Mouse (Mus musculus) G1E (cell line): ENCODE results near the gene Olfr780. TPM values are rescaled to one million over a fixed set of nuclear protein-coding genes. Genes with fewer than 3 reads are reported as not detected.

Experiments
- ATAC-seq: 2 replicates; pipeline ENCODE4 v1.8.0; 2016; ENCODE audit warnings: mild to moderate bottlenecking; ENCODE audit not compliant: insufficient number of reproducible peaks, poor library complexity, low FRiP score, severe bottlenecking; ENCODE audit errors: extremely low read depth
- DNase-seq: peaks from one replicate; pipeline ENCODE4 v3.0.0; 2012; ENCODE audit warnings: low spot score
- H3K27me3 ChIP-seq: 2 replicates; pipeline ENCODE4 v1.6.1; 2012; ENCODE audit warnings: mild to moderate bottlenecking, low read length, inconsistent platforms; ENCODE audit not compliant: insufficient read depth
- H3K36me3 ChIP-seq: replicated peaks from 2 replicates; pipeline ENCODE3; 2012; ENCODE audit warnings: mild to moderate bottlenecking, inconsistent platforms
- H3K4me1 ChIP-seq: 2 replicates; pipeline ENCODE4 v1.6.1; 2012; ENCODE audit warnings: low read depth, low read length, inconsistent platforms, mixed read lengths; ENCODE audit not compliant: insufficient read depth
- H3K4me3 ChIP-seq: 2 replicates; pipeline ENCODE4 v1.5.1; 2012; ENCODE audit warnings: low read depth, mild to moderate bottlenecking, inconsistent platforms, low read length, moderate library complexity, mixed read lengths
- H3K9me3 ChIP-seq: replicated peaks from 2 replicates; pipeline ENCODE4 v1.6.1; 2012; ENCODE audit warnings: inconsistent platforms
- CTCF ChIP-seq: IDR thresholded peaks from 2 replicates; pipeline ENCODE4 v1.5.1; 2012; ENCODE audit warnings: low read depth, low read length, inconsistent platforms, mixed read lengths
- GATA1 ChIP-seq: IDR thresholded peaks from 2 replicates; pipeline ENCODE4 v1.6.1; 2012; ENCODE audit warnings: borderline replicate concordance, low read length, inconsistent platforms, mixed read lengths
- GATA2 ChIP-seq: IDR thresholded peaks from 2 replicates; pipeline ENCODE4 v1.6.1; 2012; ENCODE audit warnings: low read depth, low read length, inconsistent platforms, borderline replicate concordance
- POLR2AphosphoS5 ChIP-seq: IDR thresholded peaks from 2 replicates; pipeline ENCODE4 v1.6.1; 2012; ENCODE audit warnings: low read depth, low read length, inconsistent platforms; ENCODE audit not compliant: insufficient replicate concordance
- TAL1 ChIP-seq: conservative IDR thresholded peaks from 2 replicates; pipeline ENCODE4 v1.6.1; 2012; ENCODE audit warnings: low read depth, low read length, inconsistent platforms, mixed read lengths
- polyA plus RNA-seq: library from polyadenylated mRNA; stranded (reverse); fragments of >175 nt; gene quantifications from 2 replicates; pipeline ENCODE4 v1.2.3, GENCODE M21; 2012
- total RNA-seq, 2 experiments: library from RNA; stranded (forward) in 1 of 2; stranded (reverse) in 1 of 2; fragments of 200-1000 nt in 1 of 2; fragments of >200 nt in 1 of 2; fragmentation: Nextera tagmentation in 1 of 2; gene quantifications; 2 replicates each; pipeline ENCODE4 v1.2.3; 2014 to 2017

Gene Olfr780
- total and polyA plus RNA-seq, 3 experiments = 0.33 TPM; not detected in 2

GRCm38 (mm10) chr10:129357307-129357706 is 39.4 kb downstream of the Olfr780 start:
- no peak overlapping the region for H3K4me3 ChIP-seq
- H3K36me3 ChIP-seq = no peaks in the 10 kb centered on the region
- no peaks in the 10 kb centered on the region for H3K4me1 ChIP-seq
- H3K27me3 ChIP-seq = no peaks in the 10 kb centered on the region
- no peaks in the 10 kb centered on the region for H3K9me3 ChIP-seq
- DNase-seq (no peak), ATAC-seq (no peak)
- TF ChIP-seq POLR2AphosphoS5 (no peak), CTCF (no peak), GATA1 (no peak), GATA2 (no peak), TAL1 (no peak)

Other genes starting within 250 kb of the Olfr780 start
Only the 20 nearest of the 24 such genes appear.
- gene Olfr768, start 218.7 kb upstream of the Olfr780 start, total RNA-seq (2014; fragmentation: Nextera tagmentation) = not detected in 2 replicates
- 0.05 and 0.12 TPM in 2 replicates for gene Olfr768, start 218.7 kb upstream of the Olfr780 start, total RNA-seq (2017)
- not detected in 2 replicates for gene Olfr768, start 218.7 kb upstream of the Olfr780 start, polyA plus RNA-seq
- gene Olfr769, start 200.3 kb upstream of the Olfr780 start, total RNA-seq (2014; fragmentation: Nextera tagmentation) = not detected in 2 replicates
- gene Olfr769, start 200.3 kb upstream of the Olfr780 start, total RNA-seq (2017) = 0.06 TPM in 1 of 2 replicates, not detected in the other
- not detected in 2 replicates for gene Olfr769, start 200.3 kb upstream of the Olfr780 start, polyA plus RNA-seq
- not detected in 2 replicates for gene Olfr770, start 179.1 kb upstream of the Olfr780 start, total RNA-seq (2014; fragmentation: Nextera tagmentation)
- 0.17 TPM in 1 of 2 replicates, not detected in the other for gene Olfr770, start 179.1 kb upstream of the Olfr780 start, total RNA-seq (2017)
- gene Olfr770, start 179.1 kb upstream of the Olfr780 start, polyA plus RNA-seq = not detected in 2 replicates
- not detected in 2 replicates for gene Olfr771, start 153.4 kb upstream of the Olfr780 start, total RNA-seq (2014; fragmentation: Nextera tagmentation)
- 0.11 and 0.29 TPM in 2 replicates for gene Olfr771, start 153.4 kb upstream of the Olfr780 start, total RNA-seq (2017)
- gene Olfr771, start 153.4 kb upstream of the Olfr780 start, polyA plus RNA-seq = not detected in 2 replicates
- gene Olfr772, start 140.2 kb upstream of the Olfr780 start, total RNA-seq (2014; fragmentation: Nextera tagmentation) = not detected in 2 replicates
- 0.12 and 0.38 TPM in 2 replicates for gene Olfr772, start 140.2 kb upstream of the Olfr780 start, total RNA-seq (2017)
- gene Olfr772, start 140.2 kb upstream of the Olfr780 start, polyA plus RNA-seq = not detected in 2 replicates
- not detected in 2 replicates for gene Olfr773, start 130.7 kb upstream of the Olfr780 start, total RNA-seq (2014; fragmentation: Nextera tagmentation)
- not detected in 2 replicates for gene Olfr773, start 130.7 kb upstream of the Olfr780 start, total RNA-seq (2017)
- not detected in 2 replicates for gene Olfr773, start 130.7 kb upstream of the Olfr780 start, polyA plus RNA-seq
- not detected in 2 replicates for gene Olfr774, start 81.9 kb upstream of the Olfr780 start, total RNA-seq (2014; fragmentation: Nextera tagmentation)
- not detected in 2 replicates for gene Olfr774, start 81.9 kb upstream of the Olfr780 start, total RNA-seq (2017)
- gene Olfr774, start 81.9 kb upstream of the Olfr780 start, polyA plus RNA-seq = not detected in 2 replicates
- not detected in 2 replicates for gene Olfr775, start 69.7 kb upstream of the Olfr780 start, total RNA-seq (2014; fragmentation: Nextera tagmentation)
- 0.27 and 0.29 TPM in 2 replicates for gene Olfr775, start 69.7 kb upstream of the Olfr780 start, total RNA-seq (2017)
- gene Olfr775, start 69.7 kb upstream of the Olfr780 start, polyA plus RNA-seq = not detected in 2 replicates
- gene Olfr776, start 59.0 kb upstream of the Olfr780 start, total RNA-seq (2014; fragmentation: Nextera tagmentation) = not detected in 2 replicates
- 0.22 and 0.41 TPM in 2 replicates for gene Olfr776, start 59.0 kb upstream of the Olfr780 start, total RNA-seq (2017)
- gene Olfr776, start 59.0 kb upstream of the Olfr780 start, polyA plus RNA-seq = not detected in 2 replicates
- not detected in 2 replicates for gene Olfr777, start 46.6 kb upstream of the Olfr780 start, total RNA-seq (2014; fragmentation: Nextera tagmentation)
- 0.17 and 0.44 TPM in 2 replicates for gene Olfr777, start 46.6 kb upstream of the Olfr780 start, total RNA-seq (2017)
- gene Olfr777, start 46.6 kb upstream of the Olfr780 start, polyA plus RNA-seq = not detected in 2 replicates
- gene Olfr781, start 10.7 kb downstream of the Olfr780 start, total RNA-seq (2014; fragmentation: Nextera tagmentation) = not detected in 2 replicates
- not detected in 2 replicates for gene Olfr781, start 10.7 kb downstream of the Olfr780 start, total RNA-seq (2017)
- not detected in 2 replicates for gene Olfr781, start 10.7 kb downstream of the Olfr780 start, polyA plus RNA-seq
- not detected in 2 replicates for gene Olfr782, start 30.7 kb downstream of the Olfr780 start, total RNA-seq (2014; fragmentation: Nextera tagmentation)
- gene Olfr782, start 30.7 kb downstream of the Olfr780 start, total RNA-seq (2017) = 0.23 TPM in 1 of 2 replicates, not detected in the other
- not detected in 2 replicates for gene Olfr782, start 30.7 kb downstream of the Olfr780 start, polyA plus RNA-seq
- not detected in 2 replicates for gene Olfr784, start 66.0 kb downstream of the Olfr780 start, total RNA-seq (2014; fragmentation: Nextera tagmentation)
- 0.12 and 0.16 TPM in 2 replicates for gene Olfr784, start 66.0 kb downstream of the Olfr780 start, total RNA-seq (2017)
- not detected in 2 replicates for gene Olfr784, start 66.0 kb downstream of the Olfr780 start, polyA plus RNA-seq
- gene Olfr785, start 87.3 kb downstream of the Olfr780 start, total RNA-seq (2014; fragmentation: Nextera tagmentation) = not detected in 2 replicates
- gene Olfr785, start 87.3 kb downstream of the Olfr780 start, total RNA-seq (2017) = 0.06 TPM in 1 of 2 replicates, not detected in the other
- not detected in 2 replicates for gene Olfr785, start 87.3 kb downstream of the Olfr780 start, polyA plus RNA-seq
- gene Olfr786, start 109.2 kb downstream of the Olfr780 start, total RNA-seq (2014; fragmentation: Nextera tagmentation) = not detected in 2 replicates
- not detected in 2 replicates for gene Olfr786, start 109.2 kb downstream of the Olfr780 start, total RNA-seq (2017)
- not detected in 2 replicates for gene Olfr786, start 109.2 kb downstream of the Olfr780 start, polyA plus RNA-seq
- gene Olfr787, start 143.7 kb downstream of the Olfr780 start, total RNA-seq (2014; fragmentation: Nextera tagmentation) = not detected in 2 replicates
- 0.16 TPM in 1 of 2 replicates, not detected in the other for gene Olfr787, start 143.7 kb downstream of the Olfr780 start, total RNA-seq (2017)
- not detected in 2 replicates for gene Olfr787, start 143.7 kb downstream of the Olfr780 start, polyA plus RNA-seq
- gene Olfr788, start 152.9 kb downstream of the Olfr780 start, total RNA-seq (2014; fragmentation: Nextera tagmentation) = not detected in 2 replicates
- gene Olfr788, start 152.9 kb downstream of the Olfr780 start, total RNA-seq (2017) = 0.17 and 0.76 TPM in 2 replicates
- 0.02 TPM in 1 of 2 replicates, not detected in the other for gene Olfr788, start 152.9 kb downstream of the Olfr780 start, polyA plus RNA-seq
- not detected in 2 replicates for gene Olfr789, start 166.6 kb downstream of the Olfr780 start, total RNA-seq (2014; fragmentation: Nextera tagmentation)
- gene Olfr789, start 166.6 kb downstream of the Olfr780 start, total RNA-seq (2017) = 0.05 and 0.06 TPM in 2 replicates
- not detected in 2 replicates for gene Olfr789, start 166.6 kb downstream of the Olfr780 start, polyA plus RNA-seq
- gene Olfr790, start 180.4 kb downstream of the Olfr780 start, total RNA-seq (2014; fragmentation: Nextera tagmentation) = not detected in 2 replicates
- 0.11 TPM in 1 of 2 replicates, not detected in the other for gene Olfr790, start 180.4 kb downstream of the Olfr780 start, total RNA-seq (2017)
- gene Olfr790, start 180.4 kb downstream of the Olfr780 start, polyA plus RNA-seq = not detected in 2 replicates
- gene Olfr791, start 203.7 kb downstream of the Olfr780 start, total RNA-seq (2014; fragmentation: Nextera tagmentation) = not detected in 2 replicates
- 0.05 and 0.29 TPM in 2 replicates for gene Olfr791, start 203.7 kb downstream of the Olfr780 start, total RNA-seq (2017)
- gene Olfr791, start 203.7 kb downstream of the Olfr780 start, polyA plus RNA-seq = not detected in 2 replicates